Mouse (Mus musculus): ENCODE measurements around the gene Dennd1b. TPM values are rescaled to one million over a fixed set of nuclear protein-coding genes. Genes with fewer than 3 reads are reported as not detected.

The Dennd1b gene
- polyA plus RNA-seq, 1 experiment from 2014 or later: 13.5 TPM

DNA sequence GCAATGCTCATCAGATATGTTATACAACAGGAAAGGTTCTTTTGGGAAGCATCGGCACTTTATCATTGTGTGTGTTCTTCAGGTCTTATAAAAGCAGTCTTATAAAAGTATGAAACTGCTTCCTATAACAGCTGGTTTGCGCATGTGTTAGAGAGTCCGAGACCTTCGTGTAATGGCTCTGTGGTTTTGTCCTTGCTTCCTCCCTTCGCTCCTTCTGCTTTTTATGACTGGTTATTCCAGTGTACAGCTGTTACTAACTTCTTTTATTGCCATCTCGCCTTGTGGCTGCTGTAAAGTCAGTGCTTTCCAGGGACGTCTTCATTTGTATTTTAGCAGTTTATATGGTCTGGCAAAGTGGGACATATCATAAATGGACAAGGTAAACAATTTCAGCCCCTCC is 4.2 kb downstream of the Dennd1b start:
- Histone ChIP-seq H3K4me3 (ENCODE audit: low read depth, low read length) (no peak overlapping the region), H3K27ac (ENCODE audit: low read depth, low read length) (no peak overlapping the region), H3K27me3 (ENCODE audit: control insufficient read depth, insufficient read depth, low read length) (no peaks in the 10 kb centered on the region), H3K4me2 (ENCODE audit: low read depth, low read length, severe bottlenecking) (no peak overlapping the region), H3K9me3 (ENCODE audit: control insufficient read depth, low read length) (no peaks in the 10 kb centered on the region), H3K36me3 (ENCODE audit: control insufficient read depth, insufficient read depth, low read length) (no peaks in the 10 kb centered on the region), H3K9ac (ENCODE audit: low read length) (no peak overlapping the region), H3K4me1 (replicated peaks; ENCODE audit: control insufficient read depth, insufficient read depth, low read length) (0 out of 2 replicates have a peak, but pooled peaks cover 4% of the 10 kb centered on the region)
- no peak for DNase-seq (ENCODE audit: low spot score)
- no peak for ATAC-seq (replicated peaks; ENCODE audit: low FRiP score)
- 93% methylated on average over 7 of the region's 7 CpGs for WGBS

GRCm38 (mm10) chr1:138970053-138970452 is 6.8 kb downstream of the Dennd1b start:
- H3K9me3 ChIP-seq (ENCODE audit: control insufficient read depth, low read length): no peaks in the 10 kb centered on the region
- H3K36me3 ChIP-seq (ENCODE audit: control insufficient read depth, insufficient read depth, low read length): no peaks in the 10 kb centered on the region
- WGBS: 88% methylated on average over 4 of the region's 4 CpGs
- DNase-seq (ENCODE audit: low spot score): no peak
- no peak for ATAC-seq (replicated peaks; ENCODE audit: low FRiP score)
- H3K27me3 ChIP-seq (ENCODE audit: control insufficient read depth, insufficient read depth, low read length): no peaks in the 10 kb centered on the region
- no peak overlapping the region for H3K4me3 ChIP-seq (ENCODE audit: low read depth, low read length)
- H3K4me1 ChIP-seq (replicated peaks; ENCODE audit: control insufficient read depth, insufficient read depth, low read length): no peaks in the 10 kb centered on the region
- no peak overlapping the region for H3K27ac ChIP-seq (ENCODE audit: low read depth, low read length)
- no peak overlapping the region for H3K4me2 ChIP-seq (ENCODE audit: low read depth, low read length, severe bottlenecking)
- no peak overlapping the region for H3K9ac ChIP-seq (ENCODE audit: low read length)

- Histone ChIP-seq H3K4me1 (replicated peaks; ENCODE audit: control insufficient read depth, insufficient read depth, low read length) (no peaks in the 10 kb centered on the region), H3K27ac (ENCODE audit: low read depth, low read length) (no peak overlapping the region), H3K36me3 (ENCODE audit: control insufficient read depth, insufficient read depth, low read length) (no peaks in the 10 kb centered on the region), H3K4me2 (ENCODE audit: low read depth, low read length, severe bottlenecking) (no peak overlapping the region), H3K9ac (ENCODE audit: low read length) (no peak overlapping the region), H3K27me3 (ENCODE audit: control insufficient read depth, insufficient read depth, low read length) (no peaks in the 10 kb centered on the region), H3K4me3 (ENCODE audit: low read depth, low read length) (no peak overlapping the region), H3K9me3 (ENCODE audit: control insufficient read depth, low read length) (no peaks in the 10 kb centered on the region)
- no peak for ATAC-seq (replicated peaks; ENCODE audit: low FRiP score)
- no peak for DNase-seq (ENCODE audit: low spot score)
- 84% methylated on average over 6 of the region's 6 CpGs for WGBS
These were observed 10.4 kb downstream of the Dennd1b start for GRCm38 (mm10) chr1:138973541-138974224.

DNA sequence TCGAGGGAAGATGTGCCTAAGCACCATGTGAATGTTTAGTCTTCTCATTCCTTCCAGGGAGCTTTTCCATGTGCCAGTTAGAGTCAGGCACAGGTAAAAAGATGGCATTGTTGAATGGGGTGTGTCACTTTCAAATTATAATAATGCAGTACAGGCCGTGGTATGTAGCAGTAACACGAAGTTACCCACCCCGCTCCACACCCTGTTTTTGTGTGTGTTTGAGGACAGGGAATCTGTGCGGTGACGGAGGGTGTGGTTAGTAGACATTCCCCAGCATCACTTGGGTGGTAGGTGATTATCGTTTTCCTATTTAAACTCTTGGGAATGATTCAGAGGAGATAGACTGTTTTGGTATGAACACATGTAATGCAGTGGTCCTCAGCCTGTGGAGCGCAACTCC is 11.6 kb downstream of the Dennd1b start:
- DNase-seq (ENCODE audit: low spot score) (no peak), ATAC-seq (replicated peaks; ENCODE audit: low FRiP score) (no peak)
- no peak overlapping the region for H3K9ac ChIP-seq (ENCODE audit: low read length)
- no peak overlapping the region for H3K4me3 ChIP-seq (ENCODE audit: low read depth, low read length)
- no peaks in the 10 kb centered on the region for H3K4me1 ChIP-seq (replicated peaks; ENCODE audit: control insufficient read depth, insufficient read depth, low read length)
- no peaks in the 10 kb centered on the region for H3K36me3 ChIP-seq (ENCODE audit: control insufficient read depth, insufficient read depth, low read length)
- no peaks in the 10 kb centered on the region for H3K27me3 ChIP-seq (ENCODE audit: control insufficient read depth, insufficient read depth, low read length)
- H3K27ac ChIP-seq (ENCODE audit: low read depth, low read length): no peak overlapping the region
- no peak overlapping the region for H3K4me2 ChIP-seq (ENCODE audit: low read depth, low read length, severe bottlenecking)
- 94% methylated on average over 8 of the region's 8 CpGs for WGBS
- no peaks in the 10 kb centered on the region for H3K9me3 ChIP-seq (ENCODE audit: control insufficient read depth, low read length)

GRCm38 (mm10) chr1:138975945-138976344 is 12.7 kb downstream of the Dennd1b start:
- Histone ChIP-seq H3K9ac (ENCODE audit: low read length) (no peak overlapping the region), H3K36me3 (ENCODE audit: control insufficient read depth, insufficient read depth, low read length) (no peaks in the 10 kb centered on the region), H3K4me3 (ENCODE audit: low read depth, low read length) (no peak overlapping the region), H3K27ac (ENCODE audit: low read depth, low read length) (no peak overlapping the region), H3K4me2 (ENCODE audit: low read depth, low read length, severe bottlenecking) (no peak overlapping the region), H3K27me3 (ENCODE audit: control insufficient read depth, insufficient read depth, low read length) (no peaks in the 10 kb centered on the region), H3K4me1 (replicated peaks; ENCODE audit: control insufficient read depth, insufficient read depth, low read length) (no peaks in the 10 kb centered on the region), H3K9me3 (ENCODE audit: control insufficient read depth, low read length) (no peaks in the 10 kb centered on the region)
- no peak for DNase-seq (ENCODE audit: low spot score)
- no peak for ATAC-seq (replicated peaks; ENCODE audit: low FRiP score)
- WGBS: 82% methylated on average over 1 of the region's 1 CpGs

- 81% methylated on average over 7 of the region's 7 CpGs for WGBS
- no peaks in the 10 kb centered on the region for H3K27me3 ChIP-seq (ENCODE audit: control insufficient read depth, insufficient read depth, low read length)
- no peak overlapping the region for H3K4me2 ChIP-seq (ENCODE audit: low read depth, low read length, severe bottlenecking)
- H3K27ac ChIP-seq (ENCODE audit: low read depth, low read length): no peak overlapping the region
- DNase-seq (ENCODE audit: low spot score) (no peak), ATAC-seq (replicated peaks; ENCODE audit: low FRiP score) (no peak)
- no peaks in the 10 kb centered on the region for H3K4me1 ChIP-seq (replicated peaks; ENCODE audit: control insufficient read depth, insufficient read depth, low read length)
- no peak overlapping the region for H3K9ac ChIP-seq (ENCODE audit: low read length)
- H3K36me3 ChIP-seq (ENCODE audit: control insufficient read depth, insufficient read depth, low read length): no peaks in the 10 kb centered on the region
- H3K9me3 ChIP-seq (ENCODE audit: control insufficient read depth, low read length): no peaks in the 10 kb centered on the region
- no peak overlapping the region for H3K4me3 ChIP-seq (ENCODE audit: low read depth, low read length)
These were observed 19.0 kb downstream of the Dennd1b start for GRCm38 (mm10) chr1:138982203-138982602.

DNA sequence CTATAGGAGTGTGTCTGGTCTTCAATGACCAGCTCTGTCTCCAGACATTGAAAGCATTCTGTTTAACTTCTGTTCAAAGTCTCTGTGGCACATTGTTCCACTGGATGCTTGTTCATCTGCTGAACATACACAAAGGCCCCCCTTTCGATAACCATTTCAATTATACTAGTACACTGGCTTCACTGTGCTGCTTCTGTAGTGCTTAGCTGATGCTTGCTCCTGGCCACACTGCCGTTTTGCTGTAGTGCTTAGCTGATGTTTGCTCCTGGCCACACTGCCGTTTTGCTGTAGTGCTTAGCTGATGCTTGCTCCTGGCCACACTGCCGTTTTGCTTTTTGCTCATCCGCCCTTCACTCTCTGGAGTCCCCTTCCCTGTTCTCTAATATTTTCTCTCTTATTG is 19.4 kb downstream of the Dennd1b start:
- no peaks in the 10 kb centered on the region for H3K27me3 ChIP-seq (ENCODE audit: control insufficient read depth, insufficient read depth, low read length)
- H3K36me3 ChIP-seq (ENCODE audit: control insufficient read depth, insufficient read depth, low read length): no peaks in the 10 kb centered on the region
- H3K9ac ChIP-seq (ENCODE audit: low read length): no peak overlapping the region
- DNase-seq (ENCODE audit: low spot score) (no peak), ATAC-seq (replicated peaks; ENCODE audit: low FRiP score) (no peak)
- no peak overlapping the region for H3K27ac ChIP-seq (ENCODE audit: low read depth, low read length)
- H3K4me3 ChIP-seq (ENCODE audit: low read depth, low read length): no peak overlapping the region
- no peaks in the 10 kb centered on the region for H3K4me1 ChIP-seq (replicated peaks; ENCODE audit: control insufficient read depth, insufficient read depth, low read length)
- no peak overlapping the region for H3K4me2 ChIP-seq (ENCODE audit: low read depth, low read length, severe bottlenecking)
- WGBS: 56% methylated on average over 5 of the region's 5 CpGs
- no peaks in the 10 kb centered on the region for H3K9me3 ChIP-seq (ENCODE audit: control insufficient read depth, low read length)

- H3K9ac ChIP-seq (ENCODE audit: low read length): no peak overlapping the region
- H3K27me3 ChIP-seq (ENCODE audit: control insufficient read depth, insufficient read depth, low read length): no peaks in the 10 kb centered on the region
- no peaks in the 10 kb centered on the region for H3K4me1 ChIP-seq (replicated peaks; ENCODE audit: control insufficient read depth, insufficient read depth, low read length)
- no peak overlapping the region for H3K4me2 ChIP-seq (ENCODE audit: low read depth, low read length, severe bottlenecking)
- WGBS: 73% methylated on average over 2 of the region's 2 CpGs
- no peak for ATAC-seq (replicated peaks; ENCODE audit: low FRiP score)
- no peaks in the 10 kb centered on the region for H3K9me3 ChIP-seq (ENCODE audit: control insufficient read depth, low read length)
- no peak for DNase-seq (ENCODE audit: low spot score)
- H3K4me3 ChIP-seq (ENCODE audit: low read depth, low read length): no peak overlapping the region
- no peaks in the 10 kb centered on the region for H3K36me3 ChIP-seq (ENCODE audit: control insufficient read depth, insufficient read depth, low read length)
- no peak overlapping the region for H3K27ac ChIP-seq (ENCODE audit: low read depth, low read length)
These were observed 19.8 kb downstream of the Dennd1b start for GRCm38 (mm10) chr1:138983064-138983463.

DNA sequence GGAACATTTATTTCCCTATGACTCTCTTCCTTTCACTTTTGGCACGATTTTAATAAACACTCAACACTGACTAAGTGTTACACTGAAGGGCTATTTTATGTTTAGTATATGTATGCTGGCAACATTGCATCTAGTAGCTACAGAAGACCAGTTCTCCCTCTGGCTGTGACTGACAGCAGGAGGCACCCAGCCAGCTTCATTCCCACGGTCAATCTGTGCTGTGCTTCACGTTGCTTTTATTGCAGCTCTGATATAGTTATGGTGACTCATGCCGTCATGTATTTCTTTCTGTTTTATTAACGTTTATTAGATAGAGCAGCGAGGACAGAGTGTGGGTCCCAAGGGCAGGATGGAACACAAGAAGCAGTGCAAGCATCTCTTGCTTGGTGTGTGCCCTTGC is 20.2 kb downstream of the Dennd1b start:
- Histone ChIP-seq H3K4me3 (ENCODE audit: low read depth, low read length) (no peak overlapping the region), H3K4me1 (replicated peaks; ENCODE audit: control insufficient read depth, insufficient read depth, low read length) (no peaks in the 10 kb centered on the region), H3K36me3 (ENCODE audit: control insufficient read depth, insufficient read depth, low read length) (no peaks in the 10 kb centered on the region), H3K4me2 (ENCODE audit: low read depth, low read length, severe bottlenecking) (no peak overlapping the region), H3K9me3 (ENCODE audit: control insufficient read depth, low read length) (no peaks in the 10 kb centered on the region), H3K27me3 (ENCODE audit: control insufficient read depth, insufficient read depth, low read length) (no peaks in the 10 kb centered on the region), H3K9ac (ENCODE audit: low read length) (no peak overlapping the region), H3K27ac (ENCODE audit: low read depth, low read length) (no peak overlapping the region)
- ATAC-seq (replicated peaks; ENCODE audit: low FRiP score): no peak
- 83% methylated on average over 6 of the region's 6 CpGs for WGBS
- no peak for DNase-seq (ENCODE audit: low spot score)
